Mouse (Mus musculus) ZHBTc4 (cell line): ENCODE measurements around the gene Arhgef3.

Experiments used
- DNase-seq: peaks from one replicate; pipeline ENCODE4 v3.0.0-alpha.2; 2011; ENCODE audit warnings: low read depth, low spot score

Arhgef3 gene

DNA sequence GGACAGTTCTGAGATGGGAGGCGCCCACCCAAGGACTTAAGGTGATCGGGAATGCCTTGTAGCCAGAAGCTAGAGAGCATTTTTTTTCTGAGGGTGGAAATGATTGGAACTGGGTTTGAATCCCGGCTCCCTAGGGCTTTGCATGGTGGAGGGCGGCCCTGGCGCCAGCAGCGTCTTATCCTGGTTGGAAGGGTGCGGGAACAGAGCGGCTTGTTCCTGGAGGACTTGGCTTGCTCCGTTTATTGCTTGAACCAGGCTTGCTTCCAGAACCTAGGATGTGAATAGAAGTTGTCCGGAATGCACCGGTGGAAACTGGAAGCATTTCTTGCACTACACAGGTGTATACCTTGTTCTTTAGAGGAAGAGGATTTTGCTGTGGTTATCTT is 569 bp downstream of the Arhgef3 start:
- DNase-seq: no peak

DNA sequence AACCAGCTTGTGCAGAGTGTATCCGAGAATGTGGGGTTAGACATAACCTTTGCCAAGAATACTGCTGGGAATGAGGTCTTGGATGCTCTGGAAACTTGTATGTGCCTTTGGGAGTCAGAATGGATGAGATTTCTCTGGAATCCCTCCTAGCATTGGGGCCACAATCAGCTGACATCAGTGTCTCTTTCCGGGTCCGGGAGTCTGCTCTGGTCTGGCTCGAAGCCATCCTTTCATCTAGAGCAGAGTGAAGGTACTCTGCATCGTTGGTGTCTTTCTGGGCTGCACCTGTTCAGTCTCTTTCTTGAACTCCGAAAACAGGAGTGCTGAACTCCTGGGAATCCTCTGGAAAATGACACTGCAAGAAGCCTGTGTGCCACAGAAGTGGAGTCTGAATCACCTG is 1.3 kb downstream of the Arhgef3 start:
- no peak for DNase-seq

DNA sequence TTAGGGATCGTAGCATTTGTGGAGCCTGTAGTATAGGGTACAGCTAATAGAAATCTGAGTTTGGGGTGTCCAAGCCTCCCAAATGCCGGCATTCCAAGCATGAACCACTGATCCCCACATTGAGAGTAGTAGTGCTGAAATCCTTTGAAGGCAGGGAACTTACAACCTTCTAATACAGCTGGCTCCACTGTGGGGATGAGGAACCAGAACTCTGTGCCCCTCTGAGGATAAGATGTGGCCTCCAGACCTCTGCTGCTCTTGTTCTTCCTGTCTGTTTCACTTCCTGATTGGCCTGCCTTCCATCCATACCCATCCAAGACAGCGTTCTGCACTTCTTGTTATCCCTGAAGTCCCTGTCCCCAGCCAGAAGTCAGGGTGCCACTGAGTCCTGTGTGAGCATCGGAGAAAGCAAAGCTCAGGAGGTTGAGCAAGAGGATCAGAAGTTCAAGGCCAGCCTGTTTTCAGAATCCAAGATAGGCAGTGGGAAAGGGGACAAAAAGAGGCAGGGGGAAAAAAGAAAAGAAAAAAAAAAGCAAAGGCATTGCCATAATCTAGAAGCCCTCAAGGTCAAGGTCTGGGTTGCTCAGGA is 2.0 kb downstream of the Arhgef3 start:
- DNase-seq: no peak

DNA sequence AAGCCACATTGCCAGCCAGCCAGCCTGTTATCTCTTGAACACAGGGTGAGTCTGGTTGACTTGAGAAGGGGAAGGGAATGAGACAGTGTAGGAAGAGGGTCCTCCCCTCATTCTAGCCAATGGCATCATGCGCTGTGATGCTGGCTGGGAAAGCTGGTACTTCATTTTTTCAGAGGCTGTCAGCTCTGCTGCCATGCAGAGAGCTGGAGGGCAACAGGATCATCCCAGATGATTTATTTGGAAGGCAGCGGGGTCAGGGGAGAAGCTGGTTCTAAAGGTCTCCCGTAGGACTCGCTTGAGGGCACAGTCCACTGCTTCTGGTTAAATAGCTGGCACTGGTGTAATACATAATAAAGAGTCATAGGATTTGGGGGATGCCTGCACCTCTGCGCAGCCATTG is 3.8 kb downstream of the Arhgef3 start:
- DNase-seq: no peak

DNA sequence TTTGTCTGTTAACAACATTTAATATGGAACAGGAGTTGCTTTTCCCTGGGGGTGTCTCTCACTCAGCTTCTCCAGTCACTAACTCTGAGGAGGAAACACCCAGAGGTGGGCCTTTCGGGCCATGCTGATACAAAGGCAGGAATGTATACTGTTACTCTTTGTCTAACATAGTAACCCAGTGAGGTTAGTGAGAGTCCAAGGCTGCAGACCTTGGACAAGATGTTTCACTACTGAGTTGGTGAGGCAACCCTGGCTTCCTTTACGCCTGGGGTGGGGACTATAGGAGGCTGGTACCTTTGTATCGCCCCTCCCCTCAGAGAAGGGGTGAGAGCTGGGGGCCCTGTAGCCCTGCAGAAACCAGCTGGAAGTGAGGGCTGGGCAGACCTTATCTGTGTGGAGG is 7.9 kb downstream of the Arhgef3 start:
- DNase-seq: peak; percentile 42

DNA sequence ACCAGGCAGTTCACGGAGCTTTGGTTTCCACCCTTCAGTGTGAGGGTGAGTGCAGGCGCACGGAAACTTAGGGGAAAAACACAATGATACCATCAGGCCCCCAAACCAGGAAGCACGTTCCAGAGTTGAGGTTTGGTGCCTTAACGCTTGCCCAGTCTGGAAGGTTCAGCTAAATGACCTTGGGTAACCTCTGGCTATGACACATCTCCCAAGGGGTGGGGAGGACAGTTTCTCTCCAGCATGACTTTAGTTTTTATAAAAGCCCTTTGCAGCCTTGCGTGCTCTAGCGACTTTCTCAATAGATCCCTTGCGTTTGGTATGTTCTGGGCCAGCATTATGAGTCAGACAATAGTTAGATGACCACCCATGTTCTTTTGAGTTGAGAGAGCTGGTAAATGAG is 8.8 kb downstream of the Arhgef3 start:
- peak; percentile 16 for DNase-seq

DNA sequence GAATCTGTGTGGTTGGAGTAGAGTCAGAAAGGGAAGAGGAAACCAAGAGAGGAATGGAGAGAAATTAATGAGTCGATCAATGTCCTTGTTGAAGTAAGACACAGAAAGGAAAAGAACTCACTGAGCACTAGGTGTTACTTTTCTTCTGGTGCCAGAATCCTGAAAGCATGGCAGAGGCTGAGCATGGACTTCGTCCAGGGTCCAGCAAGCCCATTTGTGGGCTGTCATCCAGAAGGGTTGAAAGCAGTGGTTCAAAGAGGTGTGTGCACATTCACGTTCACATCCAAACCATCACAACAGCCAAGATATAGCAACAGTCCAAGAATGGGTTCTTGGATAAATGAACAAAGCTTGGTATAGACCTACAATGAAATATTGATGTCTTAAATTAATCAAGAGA is 15.3 kb downstream of the Arhgef3 start:
- DNase-seq: no peak

DNA sequence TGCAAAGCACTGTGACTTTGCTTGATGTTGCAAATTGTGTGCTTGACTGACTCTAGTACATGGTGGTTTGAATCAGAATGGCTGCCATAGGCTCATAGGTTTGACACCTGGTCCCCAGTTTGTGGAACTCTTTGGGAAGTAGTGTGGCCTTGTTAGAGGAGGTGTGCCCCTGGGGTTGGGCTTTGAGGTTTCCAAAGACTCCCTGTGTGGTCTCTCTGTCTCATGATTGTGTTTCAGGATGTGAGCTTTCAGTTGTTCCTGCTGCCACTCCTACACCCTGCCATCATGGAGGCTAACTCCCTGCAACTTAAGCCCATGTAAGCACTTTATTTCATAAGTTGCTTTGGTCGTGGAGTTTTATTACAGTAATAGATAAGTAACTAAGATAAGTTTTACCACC is 16.0 kb downstream of the Arhgef3 start:
- DNase-seq: peak; percentile 86

DNA sequence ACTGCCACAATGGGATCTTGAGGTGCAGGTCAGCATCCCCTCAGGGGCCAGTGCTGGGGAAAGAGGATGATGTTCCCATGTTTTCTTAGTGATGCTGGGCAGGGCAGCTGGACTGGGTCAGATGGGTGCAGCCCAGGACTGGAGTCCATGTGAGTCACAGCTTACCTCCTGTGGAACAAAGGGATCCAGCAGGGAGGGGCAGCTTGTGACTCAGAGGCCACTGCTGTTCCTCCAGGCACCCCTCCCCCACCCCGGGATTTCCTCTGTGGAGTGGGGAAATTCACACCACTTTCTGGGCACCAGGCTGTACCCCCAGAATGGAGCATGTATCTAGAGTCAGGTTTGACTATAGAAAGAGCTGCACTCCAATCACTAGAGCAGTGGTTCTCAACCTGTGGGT is 16.8 kb downstream of the Arhgef3 start:
- DNase-seq: no peak

DNA sequence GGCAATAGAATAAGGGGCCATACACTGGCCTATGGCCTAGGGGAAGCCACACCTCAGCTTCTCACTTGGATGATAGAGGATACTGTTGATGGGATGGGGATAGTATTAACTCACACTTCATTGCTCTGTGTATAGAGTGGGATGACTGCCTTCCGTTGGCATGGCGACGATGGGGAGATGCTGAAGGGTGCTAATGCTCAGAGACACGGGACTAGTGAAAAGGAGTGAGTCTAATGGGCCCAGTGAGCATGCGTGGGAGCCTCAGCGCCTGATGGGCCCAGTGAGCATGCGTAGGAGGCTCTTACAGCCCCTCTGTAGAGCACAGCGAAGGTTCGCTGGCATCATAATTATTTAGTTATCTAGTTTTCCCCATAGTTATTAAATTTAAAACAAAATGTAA is 24.2 kb downstream of the Arhgef3 start:
- no peak for DNase-seq

DNA sequence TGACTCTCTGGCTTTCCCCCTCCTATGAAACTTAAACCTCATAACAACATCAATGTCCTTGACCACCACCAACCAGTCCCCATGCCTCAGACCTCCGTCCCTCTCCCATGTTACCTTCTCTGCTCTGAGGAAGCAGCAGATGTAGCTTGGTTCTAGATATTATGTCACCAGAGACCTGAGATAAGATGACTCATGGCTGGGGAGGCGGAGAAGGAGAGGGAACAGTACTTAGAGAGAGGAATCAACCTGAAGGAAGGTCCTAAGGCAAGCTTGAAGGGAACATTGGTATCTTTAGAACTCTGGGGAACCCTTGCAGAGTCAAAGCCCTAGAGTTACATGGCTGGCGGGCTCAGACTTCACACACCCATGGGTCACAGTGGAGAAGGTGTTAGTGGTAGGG is 25.3 kb downstream of the Arhgef3 start:
- no peak for DNase-seq

DNA sequence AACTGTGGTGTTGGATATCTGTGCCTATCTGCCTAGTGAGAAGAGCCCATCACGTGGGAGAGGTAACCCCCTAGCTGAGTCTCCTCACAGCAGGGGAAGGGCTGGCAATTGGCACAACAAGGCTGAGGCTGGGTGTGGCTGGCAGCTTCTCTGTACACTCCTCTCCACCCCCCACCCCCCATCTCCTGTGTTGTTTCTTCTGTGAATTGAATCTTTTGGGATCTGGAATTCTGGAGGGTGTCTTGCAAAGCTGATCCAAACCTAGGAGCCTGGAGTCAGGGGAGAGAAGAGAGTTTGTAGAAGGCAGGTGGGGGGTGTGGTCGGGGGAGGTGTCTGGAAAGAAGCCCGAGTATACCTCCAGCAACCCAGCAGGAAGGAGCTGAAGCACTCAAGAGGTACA is 26.8 kb downstream of the Arhgef3 start:
- DNase-seq: peak; percentile 85

DNA sequence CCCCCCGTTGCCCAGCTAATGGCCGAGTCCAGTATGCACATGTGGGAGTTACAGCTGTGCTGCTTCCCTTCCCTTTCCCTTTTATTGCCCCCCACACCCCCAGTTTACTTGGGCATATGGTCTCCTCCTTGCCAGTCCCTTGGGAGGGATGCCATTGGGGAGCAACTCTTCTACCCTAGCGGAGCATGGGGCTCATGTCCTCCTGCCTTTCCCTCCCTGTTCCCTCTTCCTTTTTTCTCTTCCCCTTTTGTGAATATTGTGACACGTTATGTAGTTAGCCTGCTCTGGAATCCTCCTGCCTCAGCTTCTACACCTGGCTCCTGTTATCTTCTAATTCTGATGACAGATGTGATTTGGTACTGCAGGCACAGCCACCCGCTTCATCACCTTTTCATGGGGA is 28.0 kb downstream of the Arhgef3 start:
- no peak for DNase-seq

DNA sequence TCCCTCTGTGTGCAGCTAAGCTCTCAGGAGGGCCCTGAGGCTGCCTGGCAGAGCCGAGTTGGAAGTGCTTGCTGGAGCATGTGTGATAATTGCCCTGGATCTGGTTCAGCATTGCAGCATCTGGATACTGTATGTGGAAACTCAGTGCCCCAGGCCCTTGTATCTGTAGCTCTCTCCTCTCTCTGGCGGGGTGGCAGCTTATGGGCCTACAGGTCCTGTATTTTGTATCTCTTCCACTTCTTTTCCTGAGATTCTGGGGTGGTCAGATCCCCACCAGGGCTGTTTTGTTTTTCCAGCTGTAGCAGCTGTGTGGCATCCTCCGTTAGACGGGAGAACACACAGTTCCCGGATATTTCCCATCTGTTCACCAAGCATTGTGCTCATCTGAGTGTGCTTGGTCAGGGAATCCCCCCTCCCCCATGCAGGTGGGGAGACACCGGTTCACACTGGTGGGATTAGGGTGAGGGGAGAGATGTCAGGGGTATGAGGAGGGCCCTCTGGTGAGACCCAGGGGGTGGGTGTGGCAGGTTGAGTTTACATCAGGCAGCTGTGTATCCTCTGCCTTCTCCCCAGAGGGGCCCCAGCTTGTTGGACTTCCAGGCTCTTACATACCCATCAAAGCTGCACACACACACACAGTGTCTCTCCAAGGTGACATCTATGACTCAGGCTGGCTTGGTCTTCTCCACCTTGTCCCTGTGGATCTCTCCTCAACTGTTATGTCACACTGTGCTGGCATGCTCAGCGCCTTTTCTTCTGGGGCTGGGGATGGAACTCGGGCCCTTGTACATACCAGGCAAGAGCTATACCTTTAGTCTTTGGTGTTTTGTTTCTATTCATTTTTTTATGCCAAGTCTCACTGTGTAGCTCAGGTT is 30.7 kb downstream of the Arhgef3 start:
- DNase-seq: peak; percentile 50

DNA sequence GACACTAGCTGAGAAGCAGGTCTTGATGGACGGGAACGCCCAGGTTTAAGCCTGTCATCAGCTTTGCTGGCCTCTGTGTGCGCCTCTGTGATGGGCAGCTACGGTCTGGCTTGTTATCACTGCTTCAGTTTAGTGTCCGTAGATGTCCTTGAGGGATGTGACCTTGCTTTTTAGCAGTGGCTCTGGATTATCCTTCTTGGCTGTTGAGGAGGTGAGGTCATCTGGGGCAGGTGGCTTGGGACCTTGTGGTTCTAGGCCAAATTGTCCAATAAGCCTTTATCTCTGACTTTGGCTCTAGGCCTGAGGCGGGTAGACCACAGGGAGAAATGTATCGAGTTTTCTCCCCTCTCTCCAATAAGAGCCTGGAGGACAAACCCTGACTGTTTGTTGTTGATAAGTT is 33.0 kb downstream of the Arhgef3 start:
- no peak for DNase-seq

DNA sequence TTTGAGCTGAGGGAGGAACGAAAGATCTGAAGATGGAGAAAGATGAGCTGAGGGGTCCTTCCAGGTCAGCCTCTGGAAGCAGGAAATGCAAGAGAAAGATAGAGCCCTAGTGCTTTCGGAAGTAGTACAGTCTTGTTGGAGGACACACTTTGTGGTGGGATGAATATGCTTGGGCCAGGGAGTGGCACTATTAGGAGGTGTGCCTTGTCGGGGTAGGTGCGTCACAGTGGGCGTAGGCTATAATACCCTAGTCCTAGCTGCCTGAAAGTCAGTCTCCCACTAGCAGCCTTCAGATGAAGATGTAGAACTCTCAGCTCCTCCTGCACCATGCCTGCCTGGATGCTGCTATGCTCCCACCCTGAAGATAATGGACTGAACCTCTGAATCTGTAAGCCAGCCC is 34.7 kb downstream of the Arhgef3 start:
- DNase-seq: peak; percentile 66

DNA sequence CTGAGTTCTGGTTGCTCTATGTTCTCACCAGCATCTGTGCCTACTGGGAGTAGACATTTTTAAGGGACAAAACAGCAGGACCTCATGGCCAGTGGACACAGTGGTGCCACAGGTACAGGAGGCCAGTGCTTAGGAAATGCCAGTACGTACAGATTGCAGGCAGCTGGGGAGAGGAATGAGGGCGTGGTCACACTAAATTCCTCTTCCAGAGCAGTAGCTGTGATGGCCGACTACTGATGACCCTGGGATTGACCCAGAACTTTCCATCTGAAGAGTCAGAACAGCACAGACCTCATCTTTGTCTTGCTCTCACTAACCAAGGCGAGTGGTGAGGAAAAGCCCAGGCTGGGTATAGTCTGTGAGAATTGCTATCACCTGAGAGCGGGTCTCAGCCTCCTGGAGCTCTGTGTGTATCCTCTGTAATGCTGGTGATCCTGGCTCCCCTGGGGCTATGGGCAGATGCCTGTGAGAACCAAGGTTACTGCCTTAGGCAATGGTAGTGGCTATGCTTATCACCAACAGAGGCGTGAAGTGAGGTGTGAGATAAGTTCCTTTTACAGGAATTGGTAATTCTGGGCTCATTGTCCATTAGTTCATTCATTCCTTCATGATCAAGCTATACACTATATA is 35.4 kb downstream of the Arhgef3 start:
- DNase-seq: peak; percentile 76

DNA sequence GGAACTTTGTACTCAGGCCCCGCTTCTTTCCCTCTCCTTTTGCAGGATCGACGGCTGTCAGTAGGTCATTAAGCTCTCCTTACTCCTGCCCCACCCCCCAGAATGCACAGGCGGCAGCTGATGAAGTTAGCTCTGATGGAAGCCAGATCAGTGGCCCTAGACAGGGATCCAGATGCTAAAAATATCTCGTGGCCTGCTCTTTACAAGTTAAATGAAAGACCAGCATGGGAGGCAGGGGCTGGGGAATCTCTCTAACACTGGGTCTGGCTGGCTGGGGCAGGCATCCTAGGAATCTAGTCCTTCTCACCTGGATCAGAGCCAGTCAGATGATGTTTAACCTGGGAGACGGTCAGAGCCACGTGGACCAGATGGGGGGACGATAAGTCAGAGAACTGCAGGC is 36.7 kb downstream of the Arhgef3 start:
- peak; percentile 26 for DNase-seq

DNA sequence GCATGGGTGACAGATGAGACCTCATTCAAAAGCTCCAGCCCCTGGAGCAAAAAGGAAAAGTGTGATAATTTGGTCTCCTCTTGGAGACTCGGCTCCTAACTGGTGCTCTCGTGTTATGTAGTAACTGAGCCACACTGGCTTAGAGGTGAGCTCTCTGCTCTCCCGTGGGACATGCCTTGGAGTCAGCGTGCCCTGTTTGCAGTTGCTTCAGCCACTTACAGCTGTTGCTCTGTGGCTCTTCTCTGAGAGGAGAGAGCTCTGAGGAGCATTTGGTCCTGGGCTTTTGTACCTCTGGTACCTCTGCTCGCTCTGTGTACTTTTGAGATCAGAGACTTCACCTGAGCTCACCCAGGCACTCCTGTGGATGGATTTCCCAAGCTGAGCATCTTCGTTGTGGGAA is 40.4 kb downstream of the Arhgef3 start:
- no peak for DNase-seq

DNA sequence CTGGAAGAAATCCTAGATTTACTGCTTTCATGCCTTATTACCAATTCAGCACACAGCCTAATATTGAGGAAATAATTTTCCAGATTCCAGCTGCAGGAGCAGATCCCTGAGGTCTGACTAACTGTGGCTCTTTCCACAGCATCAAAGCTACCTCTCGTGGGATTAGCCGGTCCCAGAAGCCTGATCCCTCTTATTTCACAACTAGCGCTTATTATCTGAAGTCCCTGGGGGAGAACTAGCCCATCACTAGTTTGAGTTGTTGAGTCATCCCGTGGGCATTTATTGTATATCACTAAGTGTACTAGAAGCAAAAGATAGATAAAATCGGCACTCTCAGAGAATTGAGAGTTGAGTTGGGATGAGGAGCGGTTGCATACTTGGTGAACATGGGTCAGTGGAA is 41.3 kb downstream of the Arhgef3 start:
- no peak for DNase-seq

DNA sequence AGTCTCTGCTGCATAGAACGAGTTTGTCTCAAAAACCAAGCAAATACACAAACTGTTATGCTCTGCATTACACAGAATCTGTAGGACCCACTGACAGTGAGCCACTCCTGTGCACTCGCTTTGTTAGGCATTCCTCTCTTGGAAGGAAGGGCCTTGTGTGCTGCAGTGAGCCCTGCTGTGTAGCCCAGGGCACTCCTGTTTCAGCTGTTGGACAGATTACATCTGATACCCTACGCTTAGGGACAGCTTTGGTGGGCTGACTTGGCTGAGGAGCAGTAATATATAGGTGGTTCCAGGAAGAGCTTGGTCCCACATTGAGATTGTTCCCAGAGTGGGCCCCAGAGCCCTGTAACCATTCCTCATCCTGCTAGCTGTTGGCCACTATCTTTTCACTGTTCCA is 43.4 kb downstream of the Arhgef3 start:
- peak; percentile 8 for DNase-seq

DNA sequence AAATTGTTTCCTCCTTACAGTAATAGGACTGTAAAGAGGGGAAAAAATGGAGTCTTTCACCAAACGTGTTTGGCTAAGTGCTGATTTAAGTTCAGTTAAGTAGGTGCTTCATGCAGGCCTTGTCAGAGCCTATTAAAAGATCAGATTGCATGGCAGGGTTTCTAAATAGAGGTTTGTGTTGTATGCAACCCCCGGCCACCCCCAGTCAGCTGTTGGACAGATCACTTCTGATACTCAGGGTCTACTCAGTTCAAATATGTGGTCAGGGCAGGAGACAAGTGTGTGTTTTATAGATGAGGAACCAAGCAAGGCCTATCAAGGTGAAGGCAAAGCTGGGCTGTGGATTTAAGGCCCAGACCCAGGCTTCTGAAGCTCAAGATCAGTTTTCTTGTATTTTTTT is 44.1 kb downstream of the Arhgef3 start:
- DNase-seq: no peak

DNA sequence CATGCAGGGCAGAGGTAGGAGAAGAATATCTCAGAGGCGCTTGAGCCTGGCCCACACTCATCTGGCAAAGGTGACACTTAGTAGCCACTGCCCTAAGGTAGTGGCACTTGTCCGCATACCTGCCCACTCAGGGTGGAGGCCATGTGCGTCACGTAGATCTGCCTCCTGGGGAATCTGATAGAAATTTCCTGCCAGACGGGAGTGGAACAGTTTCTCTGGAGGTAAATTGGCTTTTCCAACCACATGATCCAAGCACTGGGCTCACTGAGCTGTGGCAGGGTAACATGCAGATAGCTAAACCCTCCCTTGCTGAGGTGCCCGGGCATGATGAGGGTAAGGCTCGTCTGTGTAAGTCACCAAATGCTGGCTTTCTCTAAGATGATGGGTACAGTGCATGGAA is 46.1 kb downstream of the Arhgef3 start:
- DNase-seq: no peak
